Comparison of ENCODE assay signal across 35 mouse cellular contexts in genomic region chr11:59243856-59244255, GRCm38 (mm10). TPM values are rescaled to one million over a fixed set of nuclear protein-coding genes. Genes with fewer than 3 reads are reported as not detected.
"Had no signal": no experiment of that assay in that cellular context is flagged by ENCODE, and none has a peak within 500 bp of the region (broad histone marks: within the 10 kb centered on the region; RNA-seq: fewer than 3 reads in every experiment).

No protein-coding gene starts in this region.

- H3K9me3 ChIP-seq: heart, embryonic 10.5 days; heart, embryonic 12.5 days; hindbrain, embryonic 10.5 days; hindbrain, embryonic 12.5 days; intestine, embryonic 15.5 days; kidney, embryonic 15.5 days; limb, embryonic 10.5 days; limb, embryonic 12.5 days; liver, embryonic 13.5 days; liver, embryonic 15.5 days had no signal

- H3K4me3 ChIP-seq: gastrocnemius, adult 2 months; heart, embryonic 10.5 days; heart, embryonic 12.5 days; hindbrain, embryonic 10.5 days; hindbrain, embryonic 12.5 days; intestine, embryonic 15.5 days; kidney, embryonic 15.5 days; layer of hippocampus, adult 2 months; left cerebral cortex, adult 2 months; limb, embryonic 10.5 days; limb, embryonic 12.5 days; liver, embryonic 13.5 days; liver, embryonic 15.5 days had no signal

- H3K27ac ChIP-seq: gastrocnemius, adult 2 months; heart, embryonic 10.5 days; hindbrain, embryonic 10.5 days; hindbrain, embryonic 12.5 days; hindbrain, embryonic 14.5 days; intestine, embryonic 15.5 days; kidney, embryonic 15.5 days; kidney, postnatal 0 days; layer of hippocampus, adult 2 months; left cerebral cortex, adult 2 months; limb, embryonic 10.5 days; limb, embryonic 12.5 days; liver, embryonic 13.5 days; liver, embryonic 15.5 days had no signal

- DNase-seq: gastrocnemius, adult 2 months; gastrocnemius, postnatal 25 days; heart, adult 18-20 months; heart, postnatal 10 days; heart, postnatal 4 days; kidney, adult 18-20 months; kidney, adult 8-10 months; kidney, postnatal 14 days; kidney, postnatal 4 days; liver; liver, embryonic 13.5 days had no signal

- H3K36me3 ChIP-seq: heart, embryonic 10.5 days; heart, embryonic 12.5 days; hindbrain, embryonic 12.5 days; intestine, embryonic 15.5 days; kidney, embryonic 15.5 days; limb, embryonic 10.5 days; limb, embryonic 12.5 days; liver, embryonic 13.5 days; liver, embryonic 15.5 days had no signal

- H3K9ac ChIP-seq: heart, embryonic 12.5 days; hindbrain, embryonic 12.5 days; hindbrain, embryonic 14.5 days; intestine, embryonic 15.5 days; kidney, embryonic 15.5 days; limb, embryonic 12.5 days; liver, embryonic 13.5 days; liver, embryonic 15.5 days had no signal

- H3K4me1 ChIP-seq: intestine, embryonic 15.5 days had no signal

RNA-seq across cellular contexts. Expression of gene Wnt3a, which starts 46.7 kb away (rescaled TPM):
- total RNA-seq: gastrocnemius, adult 2 months; gastrocnemius, postnatal 25 days; gastrocnemius, postnatal 4 days; granulocyte monocyte progenitor cell, adult 5-6 weeks; heart, adult 18-20 months; heart, adult 8-10 months; heart, postnatal 10 days; heart, postnatal 25 days; heart, postnatal 4 days; layer of hippocampus, postnatal 10 days; left cerebral cortex, adult 2 months; left cerebral cortex, postnatal 14 days; left cerebral cortex, postnatal 36 days had no signal
- polyA plus RNA-seq: heart, embryonic 14.5 days; heart, embryonic 16.5 days; intestine, embryonic 15.5 days; intestine, postnatal 0 days; kidney, embryonic 15.5 days; kidney, postnatal 0 days; liver, embryonic 11.5 days; liver, embryonic 13.5 days; liver, embryonic 15.5 days had no signal
